Mouse (Mus musculus) limb, embryonic 11.5 days (tissue): ENCODE data around the gene 8030474K03Rik. TPM values are rescaled to one million over a fixed set of nuclear protein-coding genes. Genes with fewer than 3 reads are reported as not detected.
A peak's percentile ranks its signal among the peaks of the same experiment; 100 is the strongest.

ENCODE experiments used
- ATAC-seq: fragments of 200-750 bp; cut with Nextera tagmentation; 2 replicates; pipeline ENCODE4 v1.8.0; 2017; ENCODE audit warnings: low read depth; ENCODE audit not compliant: insufficient number of reproducible peaks, low FRiP score, low TSS enrichment
- DNase-seq: peaks from one replicate; pipeline ENCODE4 v3.0.0-alpha.2; 2015; ENCODE audit warnings: low spot score
- H3K27ac ChIP-seq: fragments of 300-500 bp; sonication (generic); replicated peaks from 2 replicates; pipeline ENCODE4 v1.5.1; 2014; ENCODE audit warnings: low read depth, mild to moderate bottlenecking, low read length
- H3K27me3 ChIP-seq: fragments of 300-500 bp; sonication (generic); 2 replicates; pipeline ENCODE4 v1.6.1; 2014; ENCODE audit warnings: mild to moderate bottlenecking, low read length, mixed read lengths; ENCODE audit not compliant: control insufficient read depth, insufficient read depth
- H3K36me3 ChIP-seq: fragments of 300-500 bp; sonication (generic); 2 replicates; pipeline ENCODE4 v1.6.1; 2014; ENCODE audit warnings: mild to moderate bottlenecking, low read length, moderate library complexity, mixed read lengths; ENCODE audit not compliant: control insufficient read depth, insufficient read depth
- H3K4me1 ChIP-seq: fragments of 300-500 bp; sonication (generic); 2 replicates; pipeline ENCODE4 v1.6.1; 2014; ENCODE audit warnings: low read length, mixed read lengths; ENCODE audit not compliant: control insufficient read depth, insufficient read depth
- H3K4me2 ChIP-seq: fragments of 300-500 bp; sonication (generic); 2 replicates; pipeline ENCODE4 v1.6.1; 2014; ENCODE audit warnings: low read depth, mild to moderate bottlenecking, moderate library complexity; ENCODE audit not compliant: severe bottlenecking
- H3K4me3 ChIP-seq: fragments of 300-500 bp; sonication (generic); 2 replicates; pipeline ENCODE4 v1.5.1; 2014; ENCODE audit warnings: low read depth, low read length
- H3K9ac ChIP-seq: fragments of 300-500 bp; sonication (generic); 2 replicates; pipeline ENCODE4 v1.6.1; 2014; ENCODE audit warnings: mild to moderate bottlenecking, low read length
- H3K9me3 ChIP-seq: fragments of 300-500 bp; sonication (generic); 2 replicates; pipeline ENCODE4 v1.6.1; 2016; ENCODE audit warnings: low read length; ENCODE audit not compliant: control insufficient read depth
- WGBS: fragments of 180-500 bp; shearing (Covaris S2); extraction: QIAGEN DNeasy Blood & Tissue Kit; methylation state at CpG from one replicate; pipeline ENCODE4 v1.1.7; 2014; 5-methylcytosine and 5-hydroxymethylcytosine counted together
- polyA plus RNA-seq: library from polyadenylated mRNA; unstranded; fragments of >200 nt; fragmentation: Nextera tagmentation; extraction: Ambion mirVana; gene quantifications from 2 replicates; pipeline ENCODE4 v1.2.1, GENCODE M21; 2014

8030474K03Rik gene
- polyA plus RNA-seq, result 0.20 TPM in 1 of 2 replicates, not detected in the other

- no peaks in the 10 kb centered on the region for H3K4me1 ChIP-seq
- no peaks in the 10 kb centered on the region for H3K27me3 ChIP-seq
- H3K4me2 ChIP-seq, result no peak within 1 kb of the TSS
- H3K27ac ChIP-seq, result no peak within 1 kb of the TSS
- no peak within 1 kb of the TSS for H3K9ac ChIP-seq
- no peak for DNase-seq
- no peak within 1 kb of the TSS for H3K4me3 ChIP-seq
- H3K9me3 ChIP-seq, result no peaks in the 10 kb centered on the region
- no peaks in the 10 kb centered on the region for H3K36me3 ChIP-seq
- no peak for ATAC-seq
- WGBS, result 94% methylated on average over 35 of the region's 35 CpGs
These were observed at the start of gene 8030474K03Rik, which contains the start of gene Gm4779 for GRCm38 (mm10) chrX:101794342-101794741. 8030474K03Rik (plus strand) TSS chrX:101794656. Gm4779 (minus strand) TSS chrX:101794423.

GRCm38 (mm10) chrX:101750144-101750543 is 44.3 kb upstream of the 8030474K03Rik start:
- ATAC-seq (no peak), DNase-seq (no peak)
- Histone ChIP-seq H3K4me3 (no peak overlapping the region), H3K27ac (no peak overlapping the region), H3K36me3 (no peaks in the 10 kb centered on the region), H3K9me3 (no peaks in the 10 kb centered on the region), H3K9ac (no peak overlapping the region), H3K27me3 (no peaks in the 10 kb centered on the region), H3K4me1 (no peaks in the 10 kb centered on the region), H3K4me2 (no peak overlapping the region)
- WGBS, result 72% methylated on average over 4 of the region's 4 CpGs

GRCm38 (mm10) chrX:101754478-101754877 is 40.0 kb upstream of the 8030474K03Rik start:
- Histone ChIP-seq H3K4me2 (no peak overlapping the region), H3K4me1 (no peaks in the 10 kb centered on the region), H3K4me3 (no peak overlapping the region), H3K9me3 (no peaks in the 10 kb centered on the region), H3K27ac (no peak overlapping the region), H3K9ac (no peak overlapping the region), H3K36me3 (no peaks in the 10 kb centered on the region), H3K27me3 (no peaks in the 10 kb centered on the region)
- ATAC-seq (no peak), DNase-seq (no peak)
- WGBS, result 72% methylated on average over 5 of the region's 5 CpGs

GRCm38 (mm10) chrX:101764621-101765020 is 29.8 kb upstream of the 8030474K03Rik start:
- Histone ChIP-seq H3K27ac (no peak overlapping the region), H3K4me1 (no peaks in the 10 kb centered on the region), H3K36me3 (no peaks in the 10 kb centered on the region), H3K27me3 (no peaks in the 10 kb centered on the region), H3K9me3 (no peaks in the 10 kb centered on the region), H3K9ac (no peak overlapping the region), H3K4me3 (no peak overlapping the region), H3K4me2 (no peak overlapping the region)
- WGBS, result 74% methylated on average over 5 of the region's 5 CpGs
- ATAC-seq, result no peak
- no peak for DNase-seq

- 84% methylated on average over 4 of the region's 4 CpGs for WGBS
- Histone ChIP-seq H3K9me3 (no peaks in the 10 kb centered on the region), H3K27me3 (no peaks in the 10 kb centered on the region), H3K4me1 (no peaks in the 10 kb centered on the region), H3K27ac (no peak overlapping the region), H3K9ac (no peak overlapping the region), H3K4me3 (no peak overlapping the region), H3K36me3 (no peaks in the 10 kb centered on the region), H3K4me2 (no peak overlapping the region)
- ATAC-seq (no peak), DNase-seq (no peak)
These were observed 29.3 kb upstream of the 8030474K03Rik start for GRCm38 (mm10) chrX:101765111-101765510.

- Histone ChIP-seq H3K4me3 (no peak overlapping the region), H3K4me1 (no peaks in the 10 kb centered on the region), H3K36me3 (no peaks in the 10 kb centered on the region), H3K9ac (no peak overlapping the region), H3K27me3 (no peaks in the 10 kb centered on the region), H3K27ac (no peak overlapping the region), H3K9me3 (no peaks in the 10 kb centered on the region), H3K4me2 (no peak overlapping the region)
- ATAC-seq (no peak), DNase-seq (no peak)
- 78% methylated on average over 7 of the region's 7 CpGs for WGBS
These were observed 27.2 kb upstream of the 8030474K03Rik start for GRCm38 (mm10) chrX:101767280-101767679.

GRCm38 (mm10) chrX:101769478-101769877 is 25.0 kb upstream of the 8030474K03Rik start:
- no peaks in the 10 kb centered on the region for H3K9me3 ChIP-seq
- ATAC-seq (no peak), DNase-seq (no peak)
- H3K36me3 ChIP-seq, result no peaks in the 10 kb centered on the region
- WGBS, result 66% methylated on average over 2 of the region's 2 CpGs
- H3K4me1 ChIP-seq, result no peaks in the 10 kb centered on the region
- no peaks in the 10 kb centered on the region for H3K27me3 ChIP-seq
- no peak overlapping the region for H3K9ac ChIP-seq
- H3K27ac ChIP-seq, result no peak overlapping the region
- H3K4me2 ChIP-seq, result no peak overlapping the region
- H3K4me3 ChIP-seq, result no peak overlapping the region

- ATAC-seq (no peak), DNase-seq (no peak)
- Histone ChIP-seq H3K27ac (no peak overlapping the region), H3K4me2 (no peak overlapping the region), H3K36me3 (no peaks in the 10 kb centered on the region), H3K9ac (no peak overlapping the region), H3K4me3 (no peak overlapping the region), H3K9me3 (no peaks in the 10 kb centered on the region), H3K4me1 (no peaks in the 10 kb centered on the region), H3K27me3 (no peaks in the 10 kb centered on the region)
- 59% methylated on average over 3 of the region's 3 CpGs for WGBS
These were observed 24.1 kb upstream of the 8030474K03Rik start for GRCm38 (mm10) chrX:101770307-101770706.

- no peaks in the 10 kb centered on the region for H3K9me3 ChIP-seq
- WGBS, result 47% methylated on average over 5 of the region's 5 CpGs
These were observed 22.4 kb upstream of the 8030474K03Rik start for GRCm38 (mm10) chrX:101772035-101772434.

More at GRCm38 (mm10) chrX:101772035-101772434, 22.4 kb upstream of the 8030474K03Rik start:
- H3K9ac ChIP-seq, result no peak overlapping the region
- no peak for ATAC-seq
- H3K27me3 ChIP-seq, result no peaks in the 10 kb centered on the region
- no peak overlapping the region for H3K27ac ChIP-seq
- H3K4me3 ChIP-seq, result no peak overlapping the region
- no peaks in the 10 kb centered on the region for H3K4me1 ChIP-seq
- no peaks in the 10 kb centered on the region for H3K36me3 ChIP-seq
- peak; percentile 68 for DNase-seq
- H3K4me2 ChIP-seq, result no peak overlapping the region
